Mouse (Mus musculus) MEL (cell line): ENCODE data around the gene Ppp2r2c. TPM values are rescaled to one million over a fixed set of nuclear protein-coding genes. Genes with fewer than 3 reads are reported as not detected.

Experiments used
- DNase-seq: peaks from one replicate; pipeline ENCODE4 v3.0.0; 2011; ENCODE audit warnings: low read depth, low spot score
- H3K27ac ChIP-seq: 2 replicates; pipeline ENCODE4 v1.5.1; 2012; ENCODE audit warnings: low read depth, mild to moderate bottlenecking, control low read depth, low read length, moderate library complexity; ENCODE audit not compliant: control insufficient read depth
- H3K27me3 ChIP-seq, 2 experiments: fragments of 150-350 bp in 1 of 2; sonication (generic) in 1 of 2; 2 replicates each; pipeline ENCODE4 v1.6.1; 2012; ENCODE audit warnings: low read length in 2 of 2, mild to moderate bottlenecking in 2 of 2, improper control_type of control experiment in 1 of 2, moderate library complexity in 1 of 2; ENCODE audit not compliant: insufficient read depth in 2 of 2, control insufficient read depth in 1 of 2
- H3K36me3 ChIP-seq, 2 experiments: 2 replicates each; pipeline ENCODE4 v1.6.1; 2012 to 2014; ENCODE audit warnings: low read length in 2 of 2, improper control_type of control experiment in 1 of 2, inconsistent platforms in 1 of 2, mild to moderate bottlenecking in 1 of 2; ENCODE audit not compliant: insufficient read depth in 2 of 2, control insufficient read depth in 1 of 2
- H3K4me1 ChIP-seq, 2 experiments: fragments of 150-350 bp in 1 of 2; sonication (generic) in 1 of 2; 2 replicates each; pipeline ENCODE4 v1.6.1; 2012; ENCODE audit warnings: low read length in 2 of 2, improper control_type of control experiment in 1 of 2, mild to moderate bottlenecking in 1 of 2; ENCODE audit not compliant: insufficient read depth in 2 of 2, control insufficient read depth in 1 of 2
- H3K4me3 ChIP-seq, 2 experiments: fragments of 150-350 bp in 1 of 2; sonication (generic) in 1 of 2; 2 replicates each; pipeline ENCODE4 v1.5.1; 2012; ENCODE audit warnings: low read depth in 2 of 2, low read length in 2 of 2, mild to moderate bottlenecking in 2 of 2, moderate library complexity in 2 of 2, control low read depth in 1 of 2, improper control_type of control experiment in 1 of 2; ENCODE audit not compliant: control insufficient read depth in 1 of 2, insufficient read depth in 1 of 2
- H3K79me2 ChIP-seq: 2 replicates; pipeline ENCODE4 v1.6.1; 2012; ENCODE audit warnings: mild to moderate bottlenecking, low read length, moderate library complexity; ENCODE audit not compliant: control insufficient read depth, poor library complexity, insufficient read depth
- H3K9ac ChIP-seq: 2 replicates; pipeline ENCODE4 v1.6.1; 2012; ENCODE audit warnings: low read depth, mild to moderate bottlenecking, control low read depth, low read length, moderate library complexity; ENCODE audit not compliant: control insufficient read depth, poor library complexity, severe bottlenecking
- H3K9me3 ChIP-seq: fragments of 150-350 bp; sonication (generic); replicated peaks from 2 replicates; pipeline ENCODE4 v1.6.1; 2012; ENCODE audit warnings: mild to moderate bottlenecking, low read length, improper control_type of control experiment, moderate library complexity; ENCODE audit not compliant: insufficient read depth
- BHLHE40 ChIP-seq: IDR thresholded peaks from 2 replicates; pipeline ENCODE4 v1.6.1; 2012; ENCODE audit warnings: low read depth, mild to moderate bottlenecking, inconsistent platforms, low read length, improper control_type of control experiment, borderline replicate concordance
- CTCF ChIP-seq, 3 experiments: IDR thresholded peaks in 2 of 3; conservative IDR thresholded peaks in 1 of 3; 2 replicates each; pipeline ENCODE4 v1.5.1; 2011 to 2012; ENCODE audit warnings: low read length in 3 of 3, low read depth in 2 of 3, mild to moderate bottlenecking in 2 of 3, improper control_type of control experiment in 1 of 3, inconsistent platforms in 1 of 3, mixed read lengths in 1 of 3, moderate library complexity in 1 of 3; ENCODE audit not compliant: control insufficient read depth in 1 of 3, insufficient read depth in 1 of 3, poor library complexity in 1 of 3, severe bottlenecking in 1 of 3
- E2F4 ChIP-seq: IDR thresholded peaks from 2 replicates; pipeline ENCODE4 v1.6.1; 2011; ENCODE audit warnings: low read depth, low read length, improper control_type of control experiment, borderline replicate concordance
- ELF1 ChIP-seq: IDR thresholded peaks from 2 replicates; pipeline ENCODE4 v1.6.1; 2014; ENCODE audit warnings: low read depth, mild to moderate bottlenecking, inconsistent platforms, low read length, improper control_type of control experiment, moderate library complexity
- EP300 ChIP-seq, 2 experiments: IDR thresholded peaks; 2 replicates each; pipeline ENCODE4 v1.6.1; 2011; ENCODE audit warnings: improper control_type of control experiment in 2 of 2, low read length in 2 of 2, low read depth in 1 of 2, mild to moderate bottlenecking in 1 of 2
- ETS1 ChIP-seq: IDR thresholded peaks from 2 replicates; pipeline ENCODE4 v1.6.1; 2012; ENCODE audit warnings: low read depth, mild to moderate bottlenecking, inconsistent platforms, low read length, improper control_type of control experiment, moderate library complexity
- GABPA ChIP-seq: IDR thresholded peaks from 2 replicates; pipeline ENCODE4 v1.6.1; 2012; ENCODE audit warnings: low read depth, mild to moderate bottlenecking, inconsistent platforms, low read length, improper control_type of control experiment, moderate library complexity
- HCFC1 ChIP-seq: IDR thresholded peaks from 2 replicates; pipeline ENCODE4 v1.6.1; 2012; ENCODE audit warnings: low read depth, mild to moderate bottlenecking, inconsistent platforms, low read length, improper control_type of control experiment, moderate library complexity
- KAT2A ChIP-seq: conservative IDR thresholded peaks from 2 replicates; pipeline ENCODE4 v1.6.1; 2012; ENCODE audit warnings: low read depth, low read length, improper control_type of control experiment, inconsistent platforms
- MAZ ChIP-seq: IDR thresholded peaks from 2 replicates; pipeline ENCODE4 v1.6.1; 2012; ENCODE audit warnings: low read depth, mild to moderate bottlenecking, inconsistent platforms, low read length, improper control_type of control experiment
- MXI1 ChIP-seq: IDR thresholded peaks from 2 replicates; pipeline ENCODE4 v1.6.1; 2011; ENCODE audit warnings: mild to moderate bottlenecking, low read depth, low read length, improper control_type of control experiment
- MYB ChIP-seq: IDR thresholded peaks from 2 replicates; pipeline ENCODE4 v1.6.1; 2011; ENCODE audit warnings: mild to moderate bottlenecking, low read depth, low read length, improper control_type of control experiment
- POLR2A ChIP-seq, 2 experiments: IDR thresholded peaks; 2 replicates each; pipeline ENCODE4 v1.6.1; 2011 to 2012; ENCODE audit warnings: low read length in 2 of 2, mild to moderate bottlenecking in 2 of 2, control low read depth in 1 of 2, improper control_type of control experiment in 1 of 2, low read depth in 1 of 2, moderate library complexity in 1 of 2; ENCODE audit not compliant: control insufficient read depth in 1 of 2, insufficient read depth in 1 of 2, poor library complexity in 1 of 2
- POLR2AphosphoS2 ChIP-seq: IDR thresholded peaks from 2 replicates; pipeline ENCODE4 v1.6.1; 2011; ENCODE audit warnings: low read length, improper control_type of control experiment
- POLR2AphosphoS5 ChIP-seq: IDR thresholded peaks from 2 replicates; pipeline ENCODE4 v1.6.1; 2012; ENCODE audit warnings: low read depth, borderline replicate concordance, mild to moderate bottlenecking, inconsistent platforms, low read length, moderate library complexity, mixed read lengths
- RAD21 ChIP-seq: IDR thresholded peaks from 2 replicates; pipeline ENCODE4 v1.6.1; 2011; ENCODE audit warnings: mild to moderate bottlenecking, low read depth, low read length, improper control_type of control experiment
- RCOR1 ChIP-seq: IDR thresholded peaks from 2 replicates; pipeline ENCODE4 v1.6.1; 2012; ENCODE audit warnings: low read depth, mild to moderate bottlenecking, inconsistent platforms, low read length, improper control_type of control experiment
- SIN3A ChIP-seq: IDR thresholded peaks from 2 replicates; pipeline ENCODE4 v1.6.1; 2012; ENCODE audit warnings: low read length, improper control_type of control experiment, inconsistent platforms
- TAL1 ChIP-seq: IDR thresholded peaks from 2 replicates; pipeline ENCODE4 v1.6.1; 2012; ENCODE audit warnings: mild to moderate bottlenecking, inconsistent platforms, low read length, moderate library complexity, mixed read lengths
- TCF12 ChIP-seq: IDR thresholded peaks from 2 replicates; pipeline ENCODE4 v1.6.1; 2014; ENCODE audit warnings: low read depth, mild to moderate bottlenecking, inconsistent platforms, low read length, improper control_type of control experiment, moderate library complexity
- USF1 ChIP-seq: IDR thresholded peaks from 2 replicates; pipeline ENCODE4 v1.6.1; 2014; ENCODE audit warnings: low read depth, mild to moderate bottlenecking, inconsistent platforms, low read length, improper control_type of control experiment, moderate library complexity
- USF2 ChIP-seq, 2 experiments: IDR thresholded peaks; 2 replicates each; pipeline ENCODE4 v1.6.1; 2011 to 2012; ENCODE audit warnings: improper control_type of control experiment in 2 of 2, low read length in 2 of 2, borderline replicate concordance in 1 of 2, inconsistent platforms in 1 of 2, low read depth in 1 of 2, mild to moderate bottlenecking in 1 of 2; ENCODE audit not compliant: insufficient read depth in 1 of 2
- ZKSCAN1 ChIP-seq: IDR thresholded peaks from 2 replicates; pipeline ENCODE4 v1.6.1; 2012; ENCODE audit warnings: low read depth, mild to moderate bottlenecking, inconsistent platforms, low read length, improper control_type of control experiment, moderate library complexity
- ZMIZ1 ChIP-seq: IDR thresholded peaks from 2 replicates; pipeline ENCODE4 v1.6.1; 2012; ENCODE audit warnings: low read depth, mild to moderate bottlenecking, inconsistent platforms, low read length, improper control_type of control experiment, moderate library complexity
- polyA plus RNA-seq, 2 experiments: library from polyadenylated mRNA; stranded (reverse) in 1 of 2; unstranded in 1 of 2; fragments of >175 nt in 1 of 2; fragments of >200 nt in 1 of 2; gene quantifications; 2 replicates each; pipeline versions ENCODE4 v1.2.1 to v1.2.4; 2012; ENCODE audit warnings: low replicate concordance in 2 of 2, low read depth in 1 of 2; ENCODE audit not compliant: insufficient read length in 2 of 2, insufficient read depth in 1 of 2, missing spikeins in 1 of 2
- total RNA-seq: library from RNA; depleted of rRNA; stranded (reverse); fragments of 300-350 nt; gene quantifications from 2 replicates; pipeline ENCODE4 v1.2.3, GENCODE M21; 2012

Ppp2r2c gene
- total and polyA plus RNA-seq, 3 experiments: not detected

- TF ChIP-seq SIN3A: peak; percentile 98
Observed at GRCm38 (mm10) chr5:36835933-36836332, 32.4 kb upstream of the Ppp2r2c start (continued).

- DNase-seq: no peak
- no peak overlapping the region for H3K9ac ChIP-seq
Observed at GRCm38 (mm10) chr5:36839032-36839431, 29.3 kb upstream of the Ppp2r2c start.

GRCm38 (mm10) chr5:36839602-36840001 lies 28.7 kb upstream of the Ppp2r2c start:
- H3K27me3 ChIP-seq: no peaks in the 10 kb centered on the region
- no peaks in the 10 kb centered on the region for H3K4me1 ChIP-seq
- no peak overlapping the region for H3K27ac ChIP-seq
- no peaks in the 10 kb centered on the region for H3K79me2 ChIP-seq
- H3K9me3 ChIP-seq: no peaks in the 10 kb centered on the region
- no peak overlapping the region for H3K4me3 ChIP-seq
- no peak for TF ChIP-seq CTCF (IDR thresholded peaks at IDR 0.05 in 2 of 3, conservative IDR thresholded peaks at IDR 0.05 in 1 of 3; ENCODE audit: control insufficient read depth in 1 of 3, insufficient read depth in 1 of 3, low read depth in 2 of 3, low read length in 3 of 3, poor library complexity in 1 of 3, severe bottlenecking in 1 of 3)
- TF ChIP-seq RAD21: no peak
- TF ChIP-seq TCF12: no peak
- TF ChIP-seq RCOR1: no peak
- TF ChIP-seq USF2 (IDR thresholded peaks at IDR 0.05; ENCODE audit: borderline replicate concordance in 1 of 2, insufficient read depth in 1 of 2, low read depth in 1 of 2, low read length in 2 of 2): no peak
- TF ChIP-seq ETS1: no peak
- TF ChIP-seq BHLHE40: no peak
- no peak for TF ChIP-seq POLR2AphosphoS5
- no peak for TF ChIP-seq SIN3A
- no peak for TF ChIP-seq ZKSCAN1
- no peak for TF ChIP-seq ELF1
- no peak for TF ChIP-seq POLR2AphosphoS2
- TF ChIP-seq MXI1: no peak
- no peak for TF ChIP-seq EP300 (IDR thresholded peaks at IDR 0.05; ENCODE audit: low read depth in 1 of 2, low read length in 2 of 2)
- TF ChIP-seq MAZ: no peak
- TF ChIP-seq KAT2A: no peak
- TF ChIP-seq POLR2A (IDR thresholded peaks at IDR 0.05; ENCODE audit: control insufficient read depth in 1 of 2, insufficient read depth in 1 of 2, low read depth in 1 of 2, low read length in 2 of 2, poor library complexity in 1 of 2): no peak
- H3K36me3 ChIP-seq: no peaks in the 10 kb centered on the region
- no peak overlapping the region for H3K9ac ChIP-seq
- DNase-seq: no peak

More at GRCm38 (mm10) chr5:36839032-36839431, 29.3 kb upstream of the Ppp2r2c start:
- H3K4me1 ChIP-seq: no peaks in the 10 kb centered on the region
- H3K27me3 ChIP-seq: no peaks in the 10 kb centered on the region
- no peak overlapping the region for H3K27ac ChIP-seq
- no peaks in the 10 kb centered on the region for H3K79me2 ChIP-seq
- H3K36me3 ChIP-seq: no peaks in the 10 kb centered on the region
- no peak overlapping the region for H3K4me3 ChIP-seq
- no peak for TF ChIP-seq USF1
- no peak for TF ChIP-seq HCFC1
- TF ChIP-seq MYB: no peak
- no peak for TF ChIP-seq POLR2AphosphoS5
- no peak for TF ChIP-seq ETS1
- TF ChIP-seq GABPA: no peak
- TF ChIP-seq ZMIZ1: no peak
- no peak for TF ChIP-seq ZKSCAN1
- TF ChIP-seq SIN3A: no peak
- TF ChIP-seq KAT2A: no peak
- TF ChIP-seq POLR2A (IDR thresholded peaks at IDR 0.05; ENCODE audit: control insufficient read depth in 1 of 2, insufficient read depth in 1 of 2, low read depth in 1 of 2, low read length in 2 of 2, poor library complexity in 1 of 2): no peak
- TF ChIP-seq RAD21: no peak
- TF ChIP-seq TAL1: no peak
- no peak for TF ChIP-seq POLR2AphosphoS2
- TF ChIP-seq E2F4: no peak
- TF ChIP-seq MAZ: no peak
- H3K9me3 ChIP-seq: no peaks in the 10 kb centered on the region
